Mouse (Mus musculus): ENCODE results near the gene Ksr1.

DNA sequence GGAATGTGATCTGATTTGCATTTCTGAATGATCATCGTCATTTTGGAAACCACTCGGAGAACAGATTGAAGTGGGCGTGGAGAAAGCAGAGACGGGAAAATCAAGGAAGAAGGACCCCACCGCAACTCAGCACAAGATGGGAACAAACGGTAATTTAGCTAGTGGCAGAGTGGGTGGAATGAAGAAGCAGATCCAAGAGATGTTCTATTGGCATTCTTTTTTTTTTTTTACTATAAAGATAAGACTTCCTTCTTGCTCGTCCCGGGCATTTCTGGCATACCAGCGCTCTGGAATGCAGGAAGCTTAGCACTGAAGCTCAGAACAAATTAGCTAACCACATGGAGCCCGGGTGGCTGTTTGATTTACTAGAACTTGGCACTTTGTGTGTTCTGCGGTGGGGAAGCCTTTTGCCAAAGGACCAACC, 63.2 kb downstream of the Ksr1 start:
- TF ChIP-seq CTCF (IDR thresholded peaks at IDR 0.05) (no peak), POLR2A (IDR thresholded peaks at IDR 0.05; ENCODE audit: insufficient read depth, low read depth, low read length) (no peak), EP300 (IDR thresholded peaks at IDR 0.05; ENCODE audit: insufficient read depth, low read depth, low read length) (0 out of 2 replicates have a peak, but pooled peaks have one; percentile 4)

Data from heart, adult 2 months (tissue).